Mouse (Mus musculus) layer of hippocampus, postnatal 14 days (tissue): ENCODE measurements around the gene Ubxn7. TPM values are rescaled to one million over a fixed set of nuclear protein-coding genes. Genes with fewer than 3 reads are reported as not detected.
"Not testable (repeated sequence)": the region's sequence is repeated elsewhere in the genome, so short reads cannot be mapped to it uniquely, and the experiment has no call there.

Experiments used
- DNase-seq, 2 experiments: peaks; one replicate each; pipeline ENCODE4 v3.0.0; 2021 to 2022; ENCODE audit warnings: low spot score in 2 of 2, mixed read lengths in 1 of 2
- long read RNA-seq, 2 experiments: library from polyadenylated mRNA; stranded (forward); transcript quantifications; one replicate each; pipeline ENCODE4 v2.0.0; 2021
- total RNA-seq, 2 experiments: library from RNA; stranded (reverse); gene quantifications; 2 replicates each; pipeline ENCODE4 v1.2.3; 2021

The Ubxn7 gene
- total RNA-seq = 10 to 100 TPM; 57.1 to 59.4 TPM
- long read RNA-seq, experiment 1, full-length matches to known transcripts = 7 of 9 reads
- long read RNA-seq, experiment 1, partial matches to known transcripts = 0 of 9 reads
- long read RNA-seq, experiment 1, other reads (novel, unspliced or antisense) = 2 of 9 reads
- long read RNA-seq, experiment 2, full-length matches to known transcripts = 8 of 11 reads
- long read RNA-seq, experiment 2, partial matches to known transcripts = 1 of 11 reads
- long read RNA-seq, experiment 2, other reads (novel, unspliced or antisense) = 2 of 11 reads

DNA sequence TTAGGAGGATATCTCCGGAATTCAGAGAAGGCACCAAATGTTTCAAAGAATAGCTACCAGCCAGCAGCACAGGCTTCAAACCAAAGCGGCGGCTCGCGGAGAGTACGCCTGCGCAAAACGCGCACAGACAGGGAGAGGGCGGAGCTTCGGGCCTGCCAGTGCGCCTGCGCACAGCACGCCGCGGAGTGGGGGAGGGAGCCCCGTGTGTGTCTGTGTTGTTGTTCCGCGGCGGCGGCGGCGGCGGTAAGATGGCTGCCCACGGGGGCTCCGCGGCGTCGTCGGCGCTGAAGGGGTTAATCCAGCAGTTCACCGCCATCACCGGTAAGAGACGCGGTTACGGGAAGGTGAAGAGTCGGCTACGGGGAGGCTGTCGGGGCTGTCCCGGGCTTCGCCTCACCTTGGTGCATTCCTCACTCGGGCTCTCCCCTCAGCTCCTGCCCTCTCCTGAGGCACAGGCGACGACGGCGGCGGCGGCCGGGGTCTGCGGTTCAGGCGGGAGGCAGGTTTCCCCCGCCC, at the start of gene Ubxn7:
Ubxn7 (plus strand) TSS at position 218 of the 516 bp plus-strand sequence.
- peak; percentile 97 for DNase-seq

DNA sequence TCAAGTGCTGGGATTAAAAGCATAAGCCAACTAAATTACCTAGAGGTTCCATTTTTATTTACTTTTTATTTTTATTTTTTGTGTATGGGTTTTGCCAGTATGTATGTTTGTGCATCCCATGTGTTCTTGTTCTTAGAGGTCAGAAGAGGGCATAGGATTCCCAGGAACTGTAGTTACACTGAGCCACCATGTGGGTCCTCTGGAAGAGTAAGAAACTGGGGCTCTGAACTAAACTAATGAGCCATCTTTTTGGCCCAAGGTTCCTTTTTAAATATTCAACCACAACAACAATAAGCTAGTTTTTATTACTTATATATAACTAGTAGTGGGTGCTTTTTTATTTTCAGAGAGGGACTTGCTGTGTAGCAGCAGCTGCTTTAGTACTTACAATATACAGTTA, 49.4 kb upstream of the Ubxn7 start:
- no peak for DNase-seq

DNA sequence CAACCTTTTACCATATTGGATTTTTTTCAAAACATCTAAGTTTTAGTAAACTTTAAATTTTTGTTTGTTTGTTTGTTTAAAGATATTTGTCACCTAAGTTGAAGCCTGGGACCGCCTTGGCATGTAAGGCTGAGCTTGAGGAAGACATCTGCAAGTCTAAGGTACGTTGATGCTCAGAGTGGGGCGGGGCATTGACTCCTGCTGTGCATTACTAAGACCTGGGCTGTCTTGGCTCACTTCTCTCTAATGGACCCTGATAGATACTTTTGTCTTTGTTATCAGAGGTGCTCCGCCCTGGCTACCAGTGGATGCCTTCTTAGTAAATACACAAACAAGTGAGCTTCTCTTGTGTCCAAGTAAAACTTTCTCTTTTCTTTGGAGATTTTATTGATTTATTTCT, 40.2 kb upstream of the Ubxn7 start:
- no peak for DNase-seq

DNA sequence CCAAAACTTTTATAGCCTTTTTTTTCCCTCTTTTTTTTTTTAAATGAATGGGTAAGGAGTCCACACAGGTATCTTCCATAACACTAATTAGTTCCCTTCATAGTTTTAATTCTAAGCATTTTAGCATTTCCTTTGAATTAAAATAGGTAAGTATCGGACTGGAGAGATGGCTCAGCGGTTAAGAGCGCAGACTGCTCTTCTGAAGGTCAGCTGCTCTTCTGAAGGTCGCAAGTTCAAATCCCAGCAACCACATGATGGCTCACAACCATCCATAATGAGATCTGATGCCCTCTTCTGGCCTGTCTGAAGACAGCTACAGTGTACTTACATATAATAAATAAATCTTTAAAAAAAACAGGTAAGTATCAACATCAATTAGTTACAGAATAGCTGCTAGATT, 32.4 kb upstream of the Ubxn7 start:
- not testable (repeated sequence) for DNase-seq

DNA sequence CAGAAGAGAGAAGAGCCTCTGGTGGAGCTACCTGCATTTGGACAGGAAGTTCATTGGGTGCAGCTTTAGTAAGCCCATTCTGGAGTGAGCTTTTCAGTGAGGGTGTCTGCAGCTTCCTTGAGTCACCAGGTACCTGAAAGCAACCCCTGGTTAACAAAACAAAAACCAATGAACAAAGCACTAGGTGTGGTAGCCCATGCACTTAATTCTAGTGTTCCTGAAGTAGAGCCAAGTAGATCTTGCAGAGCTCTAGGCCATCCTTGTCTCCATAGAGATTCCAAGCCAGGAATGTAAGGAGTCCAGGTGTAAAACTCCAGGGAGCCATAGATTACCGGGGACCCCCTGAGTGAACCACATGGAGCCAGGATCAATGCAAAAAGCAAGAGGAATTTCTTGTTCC, 29.0 kb upstream of the Ubxn7 start:
- no peak for DNase-seq

DNA sequence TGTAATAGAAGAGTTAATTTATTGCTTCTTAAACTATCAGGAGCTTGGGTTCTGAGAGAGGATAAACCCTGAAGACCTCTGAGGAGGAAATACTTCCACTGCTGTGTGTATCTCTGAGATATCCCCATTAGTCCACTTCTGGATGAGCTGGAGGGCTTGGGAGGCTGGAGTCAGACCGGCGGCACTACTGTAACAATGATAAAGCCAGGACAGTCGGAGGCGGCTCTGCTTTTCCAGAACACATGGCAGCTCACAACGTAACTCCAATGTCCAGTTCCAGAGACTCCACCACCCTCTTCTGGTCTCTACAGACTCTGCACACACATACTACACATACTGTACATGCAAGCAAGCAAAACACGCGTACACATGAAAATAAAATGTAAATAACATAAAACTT, 28.2 kb upstream of the Ubxn7 start:
- DNase-seq = no peak

DNA sequence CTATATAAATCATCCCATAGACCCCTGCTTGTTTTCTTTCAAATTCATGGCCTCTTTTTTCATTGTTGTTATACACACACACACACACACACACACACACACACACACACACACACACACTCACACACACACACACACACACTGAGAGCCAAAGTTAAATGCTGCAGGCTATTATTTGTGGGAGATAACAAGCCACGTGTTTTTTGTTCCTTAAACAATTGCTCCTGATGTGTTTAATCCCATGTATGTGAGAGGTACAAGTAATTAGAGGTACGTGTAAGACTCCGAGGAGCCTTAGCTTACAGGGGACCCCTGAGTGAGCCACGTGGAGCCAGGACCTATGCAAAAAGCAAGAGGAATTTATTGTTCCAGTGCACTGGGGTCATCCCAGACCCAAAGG, 20.1 kb upstream of the Ubxn7 start:
- DNase-seq = no peak

DNA sequence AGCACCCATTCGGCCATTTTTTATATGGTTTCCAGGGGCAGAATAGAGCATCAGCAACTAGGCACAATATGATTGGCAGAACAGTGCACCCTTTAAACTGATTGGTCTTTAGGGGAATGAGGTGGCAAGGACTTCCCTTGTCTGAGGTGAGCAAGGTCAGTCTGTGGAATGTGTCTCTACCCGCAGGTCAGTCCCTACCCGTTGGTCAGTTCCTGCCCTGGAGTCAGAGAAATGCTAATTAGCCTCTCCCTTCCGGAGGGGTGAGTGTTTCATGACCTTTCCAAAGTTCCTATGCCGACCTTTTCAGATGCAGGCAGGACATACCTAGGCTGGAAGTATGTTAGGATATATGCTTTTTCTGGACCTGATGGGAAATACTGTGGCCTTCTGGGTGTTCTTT, 19.7 kb upstream of the Ubxn7 start:
- no peak for DNase-seq

DNA sequence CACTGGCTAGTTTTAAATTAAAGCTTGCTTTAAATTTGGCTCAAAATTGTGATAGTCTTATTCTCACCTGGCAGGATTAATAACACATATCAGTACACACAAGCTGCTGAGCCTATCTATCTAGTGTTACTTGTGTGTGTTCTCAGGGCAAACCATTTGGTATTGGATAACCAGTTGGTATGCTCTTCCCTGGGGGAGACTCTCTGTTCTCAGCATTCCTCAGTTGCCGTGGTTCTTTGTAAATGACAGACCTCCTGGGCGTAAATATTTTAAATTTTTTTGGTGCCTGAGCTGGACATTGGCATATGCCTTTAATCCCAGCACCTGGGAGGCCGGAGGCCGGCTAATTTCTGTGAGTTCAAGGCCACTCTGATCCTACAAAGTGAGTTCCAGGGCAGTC, 19.2 kb upstream of the Ubxn7 start:
- no peak for DNase-seq

DNA sequence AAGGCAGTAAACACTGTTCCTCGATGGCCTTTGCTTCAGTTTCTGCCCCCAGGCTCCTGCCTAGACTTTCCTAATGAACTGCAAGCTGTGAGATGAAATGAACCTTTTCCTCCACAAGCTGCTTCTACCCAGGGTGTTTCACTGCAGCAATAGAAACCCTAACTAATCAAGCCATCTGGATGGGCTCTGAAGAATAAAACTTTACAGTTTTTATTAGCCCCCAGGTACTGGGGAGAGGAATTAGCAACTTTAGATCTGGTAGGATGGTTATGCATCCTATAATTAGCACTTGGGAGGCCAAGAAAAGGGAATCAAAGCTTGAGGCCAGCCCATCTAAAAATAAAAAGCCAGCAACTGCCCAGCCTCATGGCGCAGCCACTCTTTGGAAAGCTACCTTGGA, 15.5 kb upstream of the Ubxn7 start:
- DNase-seq = no peak

DNA sequence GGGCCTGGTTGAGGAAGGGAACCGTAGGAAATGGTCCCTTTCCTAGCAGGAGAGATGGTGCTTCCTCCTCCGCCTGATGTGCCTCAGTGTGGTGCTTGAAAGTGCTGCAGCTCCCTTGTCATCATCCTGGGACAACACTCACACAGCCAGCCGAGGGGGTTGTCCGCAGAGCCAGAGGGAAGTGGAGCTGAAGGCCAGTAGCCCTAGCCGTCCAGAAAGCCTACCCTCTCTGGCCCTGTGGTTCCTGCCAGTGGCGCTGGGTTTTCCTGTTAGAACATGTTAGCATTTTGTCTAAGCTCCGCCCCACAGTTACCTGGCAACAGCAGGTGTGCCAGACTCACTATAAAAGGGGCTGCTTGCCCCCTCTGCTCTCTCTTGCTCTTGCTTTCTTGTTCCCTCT, 8.1 kb upstream of the Ubxn7 start:
- no peak for DNase-seq

DNA sequence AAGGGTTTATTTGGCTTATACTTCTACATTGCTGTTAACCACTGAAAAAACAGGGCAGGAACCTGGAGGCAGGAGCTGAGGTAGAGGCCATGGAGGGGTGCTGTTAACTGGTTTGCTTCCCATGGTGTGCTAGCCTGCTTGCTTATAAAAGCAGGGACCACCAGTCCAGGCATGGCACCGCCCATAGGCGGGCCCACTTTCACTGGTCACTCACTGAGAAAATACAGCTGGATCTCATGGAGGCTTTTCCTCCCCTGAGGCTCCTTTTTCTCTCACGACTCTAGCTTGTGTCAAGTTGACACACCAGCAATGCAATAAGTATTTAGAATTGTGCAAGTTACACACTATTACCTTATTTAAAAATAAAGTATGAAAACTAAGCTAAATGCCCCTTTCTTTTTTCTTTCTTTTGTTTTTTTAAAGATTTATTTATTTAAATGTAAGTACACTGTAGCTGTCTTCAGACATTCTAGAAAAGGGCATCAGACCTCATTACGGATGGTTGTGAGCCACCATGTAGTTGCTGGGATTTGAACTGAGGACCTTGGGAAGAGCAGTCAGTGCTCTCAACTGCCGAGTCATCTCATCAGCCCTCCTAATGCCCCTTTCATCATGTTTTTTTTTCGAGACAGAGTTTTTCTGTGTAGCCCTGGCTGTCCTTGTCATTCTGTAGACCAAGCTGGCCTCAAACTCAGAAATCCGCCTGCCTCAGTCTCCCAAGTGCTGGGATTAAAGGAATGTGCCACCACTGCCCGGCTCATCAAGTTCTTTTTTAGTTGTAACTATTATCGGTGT, 984 bp upstream of the Ubxn7 start:
- no peak for DNase-seq

DNA sequence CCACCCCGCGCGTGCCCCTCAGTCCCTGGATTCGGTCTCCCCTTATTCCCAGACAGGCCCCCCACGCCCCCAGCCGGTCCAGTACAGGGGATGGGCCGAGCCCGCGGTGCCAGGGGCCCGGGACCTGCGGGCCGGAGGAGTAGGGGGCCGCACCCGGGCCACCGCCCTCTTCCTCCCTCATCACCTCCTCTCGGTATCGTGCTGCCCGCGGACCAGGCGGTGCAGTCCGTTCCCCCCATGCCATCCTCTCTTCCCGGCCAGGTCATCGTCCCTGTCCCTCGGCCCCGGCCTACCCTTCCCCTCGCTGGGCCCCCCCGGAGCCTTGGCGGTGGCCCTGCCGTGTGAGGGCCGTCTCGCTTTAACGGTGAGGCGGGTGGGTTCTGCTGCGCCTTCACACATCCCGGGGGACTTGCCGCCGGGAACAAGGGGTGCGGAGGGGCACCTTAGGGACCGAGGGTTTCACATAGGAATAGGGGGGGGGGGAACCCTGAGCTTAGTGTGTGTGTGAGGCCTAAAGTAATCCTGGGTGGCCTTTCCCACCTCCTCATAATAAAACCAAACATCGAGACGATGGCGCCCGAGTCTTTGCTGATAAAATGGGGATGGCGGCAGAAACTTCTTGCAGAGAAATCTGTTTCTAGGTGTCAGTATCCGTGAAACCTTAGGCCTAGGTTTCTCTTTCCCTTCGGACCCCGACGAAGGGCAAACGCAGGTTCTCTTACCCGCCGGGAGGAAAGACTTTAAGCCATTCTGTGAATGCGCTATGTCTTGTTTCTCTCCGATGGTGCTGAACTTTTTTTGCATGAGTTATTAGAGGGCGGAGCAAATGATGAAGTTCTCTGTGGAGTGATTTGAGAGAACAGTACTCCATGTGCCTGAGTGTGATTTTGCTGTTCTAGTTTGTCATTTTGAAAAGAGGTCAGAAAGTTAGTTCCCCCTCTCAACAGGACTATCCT, 777 bp downstream of the Ubxn7 start:
- DNase-seq = peak; percentile 24 to 31

DNA sequence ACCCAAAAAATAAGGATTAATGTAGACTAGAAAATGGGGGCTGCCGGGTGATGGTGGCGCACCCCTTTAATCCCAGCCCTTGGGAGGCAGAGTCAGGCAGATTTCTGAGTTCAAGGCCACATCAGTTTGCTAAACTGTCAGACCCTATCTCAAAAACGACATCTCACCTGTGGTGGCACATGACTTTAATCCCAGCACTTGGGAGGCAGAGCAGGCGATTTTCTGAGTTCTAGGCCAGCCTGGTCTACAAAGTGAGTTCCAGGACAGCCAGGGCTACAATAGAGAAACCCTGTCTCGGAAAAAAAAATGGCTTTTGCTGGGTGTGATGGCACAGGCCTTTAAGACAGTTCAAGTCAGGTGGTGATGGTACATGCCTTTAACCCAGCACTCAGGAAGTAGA, 3.1 kb downstream of the Ubxn7 start:
- DNase-seq = no peak

DNA sequence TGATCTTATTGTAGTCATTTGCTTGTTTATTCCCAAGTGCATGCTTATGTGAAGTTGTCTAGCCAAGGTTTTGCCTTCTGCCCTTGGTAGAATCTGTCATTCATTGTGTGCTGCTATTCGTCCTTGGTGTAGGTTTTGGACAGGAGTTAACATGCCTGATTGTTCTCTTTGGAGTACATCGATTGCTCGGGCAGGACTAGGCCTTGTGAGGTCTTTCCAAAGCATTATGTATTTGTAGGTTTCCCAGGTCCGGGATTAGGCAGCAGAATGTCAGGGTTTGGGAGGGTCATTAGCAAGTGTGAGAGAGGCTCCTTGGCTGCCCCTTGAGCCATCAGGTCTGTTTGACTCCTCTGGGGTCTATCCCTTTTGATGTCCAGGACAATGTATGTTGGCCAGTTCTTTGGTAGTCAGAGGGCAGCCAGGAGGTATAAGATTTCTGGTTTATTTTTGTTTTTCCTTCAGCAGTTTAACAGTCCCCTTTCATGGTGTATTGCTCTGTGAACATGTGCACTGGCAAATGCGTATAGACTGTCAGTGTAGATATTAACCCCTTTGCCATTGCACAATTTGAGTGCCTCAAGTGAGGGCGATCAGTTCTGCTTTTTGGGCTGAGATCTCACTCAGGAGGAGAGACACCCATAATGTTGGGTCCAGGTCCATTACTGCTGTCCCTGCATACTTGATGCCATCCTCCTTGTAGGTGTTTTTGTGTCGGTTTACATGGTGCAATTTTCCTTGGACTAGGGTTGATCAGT, 4.1 kb downstream of the Ubxn7 start:
- no peak for DNase-seq

DNA sequence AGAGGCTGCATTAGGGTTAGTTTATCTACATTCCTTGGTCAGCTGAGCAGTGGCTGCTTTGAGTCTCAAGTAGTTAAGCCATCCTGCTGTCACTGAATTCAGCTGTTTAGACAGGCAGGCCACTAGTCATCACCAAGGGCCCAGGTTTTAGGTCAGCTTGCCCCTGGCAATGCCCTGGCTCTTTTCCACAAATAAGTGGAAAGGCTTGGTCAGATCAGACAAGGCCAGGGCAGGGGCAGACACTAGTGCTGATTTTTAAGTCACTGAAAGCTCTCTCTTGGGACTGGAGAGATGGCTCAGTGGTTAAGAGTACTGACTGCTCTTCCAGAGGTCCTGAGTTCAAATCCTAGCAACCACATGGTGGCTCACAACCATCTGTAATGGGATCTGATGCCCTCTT, 4.9 kb downstream of the Ubxn7 start:
- no peak for DNase-seq

DNA sequence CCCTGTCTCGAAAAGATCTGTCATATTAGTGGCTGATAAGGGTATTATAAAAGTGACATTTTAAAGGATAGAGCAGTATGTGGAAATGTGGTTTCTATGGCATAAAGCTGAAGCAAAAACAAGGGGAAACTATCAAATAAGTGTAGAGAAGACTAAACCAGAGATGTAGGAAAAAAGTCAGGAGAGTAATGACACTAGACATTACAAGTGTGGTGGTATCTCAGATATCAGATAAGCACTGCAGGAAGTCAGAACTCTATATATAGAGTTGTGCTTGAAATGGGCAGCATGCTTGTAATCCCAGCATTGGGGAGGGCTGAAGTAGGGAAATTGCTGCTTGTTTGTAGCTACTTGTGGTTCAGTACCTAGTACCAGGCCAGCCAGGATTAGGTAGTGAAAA, 8.4 kb downstream of the Ubxn7 start:
- no peak for DNase-seq

DNA sequence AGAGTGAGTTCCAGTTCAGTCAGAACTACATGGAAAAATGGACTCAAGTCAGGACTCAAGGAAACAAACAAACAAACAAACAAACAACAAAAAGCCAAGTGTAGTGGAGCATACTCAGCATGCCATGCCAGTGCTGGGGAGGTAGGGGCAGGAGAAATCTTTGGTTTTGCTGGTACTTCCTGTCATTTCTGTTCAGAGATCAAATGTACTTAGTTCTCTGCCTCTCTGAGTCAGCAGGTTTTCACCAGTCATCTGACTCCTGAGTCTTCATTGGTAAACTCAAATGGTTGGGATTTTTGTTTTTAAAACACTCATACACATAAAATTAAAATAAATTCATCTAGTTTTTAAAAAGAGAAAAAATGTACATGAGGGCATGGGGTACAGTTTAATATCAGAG, 13.5 kb downstream of the Ubxn7 start:
- no peak for DNase-seq

DNA sequence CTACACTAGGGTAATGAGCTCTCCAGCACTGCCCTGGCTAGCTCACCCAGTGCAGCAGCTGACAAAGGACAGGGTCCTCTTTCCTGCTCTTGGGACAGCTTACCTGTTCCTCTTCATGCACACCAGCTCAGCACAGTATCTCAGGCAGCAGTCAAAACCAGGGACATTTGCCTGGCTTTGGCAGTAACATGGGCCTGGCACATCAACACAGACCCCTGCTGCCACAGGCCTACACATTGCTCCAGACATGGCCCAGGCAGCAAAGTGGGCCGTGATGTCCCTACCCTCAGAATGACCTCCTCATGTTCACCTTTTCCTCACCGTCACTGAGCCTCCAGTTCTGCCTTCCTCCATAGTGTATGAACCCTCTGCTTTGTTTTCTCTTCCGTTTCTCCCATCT, 18.7 kb downstream of the Ubxn7 start:
- no peak for DNase-seq

DNA sequence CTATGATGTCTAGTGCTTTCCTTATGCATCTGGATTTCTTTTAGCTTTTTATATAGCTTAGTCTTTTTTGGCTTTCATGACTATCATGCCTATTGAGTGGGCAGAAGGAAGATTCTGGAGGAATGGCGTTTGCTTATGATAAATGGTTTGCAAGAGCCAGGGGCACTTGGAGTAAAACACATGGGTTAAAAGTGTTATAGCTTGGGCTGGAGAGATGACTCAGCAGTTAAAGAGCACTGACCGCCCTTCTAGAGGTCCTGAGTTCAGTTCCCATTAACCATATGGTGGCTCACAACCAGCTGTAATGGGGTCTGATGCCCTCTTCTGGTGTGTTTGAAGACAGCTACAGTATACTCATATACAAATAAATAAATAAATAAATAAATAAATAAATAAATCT, 31.5 kb downstream of the Ubxn7 start:
- no peak for DNase-seq

DNA sequence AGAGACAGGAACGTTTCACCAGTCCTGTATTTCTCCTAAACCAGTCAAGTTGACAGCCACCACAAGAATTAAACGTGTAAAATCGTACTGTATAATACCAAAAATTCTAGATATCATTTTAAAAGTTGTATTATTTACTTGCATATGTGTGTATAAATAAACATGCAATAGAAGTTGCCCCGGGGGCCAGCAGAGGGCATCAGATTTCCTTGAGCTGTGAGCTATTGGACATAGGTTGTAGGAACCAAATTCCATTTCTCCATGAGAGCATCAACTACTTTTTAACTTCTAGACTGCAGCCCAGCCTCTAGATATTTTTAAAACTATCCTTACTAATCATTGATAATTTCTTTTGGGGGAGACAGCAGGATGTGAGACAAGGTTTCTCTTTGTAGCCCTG, 39.3 kb downstream of the Ubxn7 start:
- DNase-seq = peak; percentile 5 to 24
